Mouse (Mus musculus): ENCODE measurements around the gene Eaf2. TPM values are rescaled to one million over a fixed set of nuclear protein-coding genes. Genes with fewer than 3 reads are reported as not detected.

Gene Eaf2
- polyA plus RNA-seq, 1 experiment from 2014 or later, result 24.6 TPM

- Histone ChIP-seq H3K4me1 (replicated peaks; ENCODE audit: insufficient read depth, low read length) (no peaks in the 10 kb centered on the region), H3K4me3 (replicated peaks; ENCODE audit: low read depth, low read length) (peak within 1 kb of the TSS; percentile 78), H3K36me3 (ENCODE audit: insufficient read depth, low read length) (no peaks in the 10 kb centered on the region), H3K27ac (peak within 1 kb of the TSS; percentile 38), H3K27me3 (ENCODE audit: insufficient read depth, low read length) (no peaks in the 10 kb centered on the region), H3K9me3 (replicated peaks; ENCODE audit: low read length) (no peaks in the 10 kb centered on the region), H3K9ac (ENCODE audit: low read depth, low read length) (peak within 1 kb of the TSS; percentile 79), H3K4me2 (ENCODE audit: low read length) (peak within 1 kb of the TSS; percentile 69)
- ATAC-seq (replicated peaks; ENCODE audit: low FRiP score, low read depth), result peak; percentile 96
- WGBS, result under 1% methylated on average over 64 of the region's 64 CpGs
- no peak for TF ChIP-seq CTCF (IDR thresholded peaks at IDR 0.05; ENCODE audit: low read depth)
- DNase-seq (ENCODE audit: low spot score), result peak; percentile 87
Measured at GRCm38 (mm10) chr16:36828054-36828786, 46.6 kb downstream of the Eaf2 start, which contains the start of gene Iqcb1. Iqcb1 (plus strand) TSS chr16:36828385.

- Histone ChIP-seq H3K9me3 (replicated peaks; ENCODE audit: low read length) (no peaks in the 10 kb centered on the region), H3K27me3 (ENCODE audit: insufficient read depth, low read length) (no peaks in the 10 kb centered on the region), H3K9ac (ENCODE audit: low read depth, low read length) (peak overlapping the region; percentile 79; the same call in 1 of the 2 replicates), H3K4me3 (replicated peaks; ENCODE audit: low read depth, low read length) (peak overlapping the region; percentile 78), H3K27ac (no peak overlapping the region), H3K4me1 (replicated peaks; ENCODE audit: insufficient read depth, low read length) (no peaks in the 10 kb centered on the region), H3K4me2 (ENCODE audit: low read length) (peak overlapping the region; percentile 69), H3K36me3 (ENCODE audit: insufficient read depth, low read length) (no peaks in the 10 kb centered on the region)
- no peak for TF ChIP-seq CTCF (IDR thresholded peaks at IDR 0.05; ENCODE audit: low read depth)
- 6% methylated on average over 11 of the region's 11 CpGs for WGBS
- ATAC-seq (replicated peaks; ENCODE audit: low FRiP score, low read depth), result no peak
- DNase-seq (ENCODE audit: low spot score), result no peak
Measured at GRCm38 (mm10) chr16:36827611-36828053, 47.2 kb downstream of the Eaf2 start.

GRCm38 (mm10) chr16:36821474-36821873 lies 53.3 kb downstream of the Eaf2 start:
- no peak for TF ChIP-seq CTCF (IDR thresholded peaks at IDR 0.05; ENCODE audit: low read depth)
- 2% methylated on average over 3 of the region's 3 CpGs for WGBS
- peak; percentile 77 for ATAC-seq (replicated peaks; ENCODE audit: low FRiP score, low read depth)

GRCm38 (mm10) chr16:36820747-36821146 lies 54.1 kb downstream of the Eaf2 start:
- Histone ChIP-seq H3K4me1 (replicated peaks; ENCODE audit: insufficient read depth, low read length) (no peaks in the 10 kb centered on the region), H3K36me3 (ENCODE audit: insufficient read depth, low read length) (no peaks in the 10 kb centered on the region), H3K27ac (no peak overlapping the region), H3K9ac (ENCODE audit: low read depth, low read length) (no peak overlapping the region), H3K4me3 (replicated peaks; ENCODE audit: low read depth, low read length) (no peak overlapping the region), H3K27me3 (ENCODE audit: insufficient read depth, low read length) (no peaks in the 10 kb centered on the region), H3K9me3 (replicated peaks; ENCODE audit: low read length) (no peaks in the 10 kb centered on the region), H3K4me2 (ENCODE audit: low read length) (no peak overlapping the region)
- no peak for DNase-seq (ENCODE audit: low spot score)
- 70% methylated on average over 3 of the region's 3 CpGs for WGBS
- no peak for ATAC-seq (replicated peaks; ENCODE audit: low FRiP score, low read depth)
- TF ChIP-seq CTCF (IDR thresholded peaks at IDR 0.05; ENCODE audit: low read depth), result no peak

More at GRCm38 (mm10) chr16:36821474-36821873, 53.3 kb downstream of the Eaf2 start:
- no peak overlapping the region for H3K27ac ChIP-seq
- no peak overlapping the region for H3K9ac ChIP-seq (ENCODE audit: low read depth, low read length)
- no peaks in the 10 kb centered on the region for H3K9me3 ChIP-seq (replicated peaks; ENCODE audit: low read length)
- H3K4me3 ChIP-seq (replicated peaks; ENCODE audit: low read depth, low read length), result no peak overlapping the region
- H3K4me2 ChIP-seq (ENCODE audit: low read length), result no peak overlapping the region
- H3K4me1 ChIP-seq (replicated peaks; ENCODE audit: insufficient read depth, low read length), result no peaks in the 10 kb centered on the region
- H3K36me3 ChIP-seq (ENCODE audit: insufficient read depth, low read length), result no peaks in the 10 kb centered on the region
- peak; percentile 58 for DNase-seq (ENCODE audit: low spot score)
- H3K27me3 ChIP-seq (ENCODE audit: insufficient read depth, low read length), result no peaks in the 10 kb centered on the region

GRCm38 (mm10) chr16:36820016-36820415 lies 54.8 kb downstream of the Eaf2 start:
- Histone ChIP-seq H3K9me3 (replicated peaks; ENCODE audit: low read length) (no peaks in the 10 kb centered on the region), H3K4me2 (ENCODE audit: low read length) (no peak overlapping the region), H3K4me3 (replicated peaks; ENCODE audit: low read depth, low read length) (no peak overlapping the region), H3K27ac (no peak overlapping the region), H3K9ac (ENCODE audit: low read depth, low read length) (no peak overlapping the region), H3K36me3 (ENCODE audit: insufficient read depth, low read length) (no peaks in the 10 kb centered on the region), H3K4me1 (replicated peaks; ENCODE audit: insufficient read depth, low read length) (no peaks in the 10 kb centered on the region), H3K27me3 (ENCODE audit: insufficient read depth, low read length) (no peaks in the 10 kb centered on the region)
- ATAC-seq (replicated peaks; ENCODE audit: low FRiP score, low read depth), result no peak
- 84% methylated on average over 6 of the region's 6 CpGs for WGBS
- no peak for TF ChIP-seq CTCF (IDR thresholded peaks at IDR 0.05; ENCODE audit: low read depth)
- DNase-seq (ENCODE audit: low spot score), result no peak

GRCm38 (mm10) chr16:36817321-36817926 lies 57.4 kb downstream of the Eaf2 start:
- WGBS, result 18% methylated on average over 7 of the region's 7 CpGs
- ATAC-seq (replicated peaks; ENCODE audit: low FRiP score, low read depth), result peak; percentile 86

More at GRCm38 (mm10) chr16:36817321-36817926, 57.4 kb downstream of the Eaf2 start:
- H3K9me3 ChIP-seq (replicated peaks; ENCODE audit: low read length), result no peaks in the 10 kb centered on the region
- H3K4me2 ChIP-seq (ENCODE audit: low read length), result no peak overlapping the region
- H3K27ac ChIP-seq, result no peak overlapping the region
- no peak overlapping the region for H3K4me3 ChIP-seq (replicated peaks; ENCODE audit: low read depth, low read length)
- no peak overlapping the region for H3K9ac ChIP-seq (ENCODE audit: low read depth, low read length)
- peak; percentile 95 for DNase-seq (ENCODE audit: low spot score)
- TF ChIP-seq CTCF (IDR thresholded peaks at IDR 0.05; ENCODE audit: low read depth), result peak; percentile 90
- H3K27me3 ChIP-seq (ENCODE audit: insufficient read depth, low read length), result no peaks in the 10 kb centered on the region
- H3K4me1 ChIP-seq (replicated peaks; ENCODE audit: insufficient read depth, low read length), result no peaks in the 10 kb centered on the region
- H3K36me3 ChIP-seq (ENCODE audit: insufficient read depth, low read length), result no peaks in the 10 kb centered on the region
